Mouse (Mus musculus) gastrocnemius, adult 2 months (tissue): Measurements from ENCODE around the gene Ubox5. TPM values are rescaled to one million over a fixed set of nuclear protein-coding genes. Genes with fewer than 3 reads are reported as not detected.

Source experiments
- DNase-seq: peaks from one replicate; pipeline ENCODE4 v3.0.0; 2022
- H3K27ac ChIP-seq: fragments of 200-600 bp; 2 replicates; pipeline ENCODE4 v1.8.1; 2022; ENCODE audit warnings: mild to moderate bottlenecking
- H3K4me3 ChIP-seq: fragments of 200-600 bp; 2 replicates; pipeline ENCODE4 v1.8.1; 2022; ENCODE audit warnings: mild to moderate bottlenecking, moderate library complexity
- CTCF ChIP-seq: fragments of 200-600 bp; IDR thresholded peaks from 2 replicates; pipeline ENCODE4 v1.8.1; 2022; ENCODE audit warnings: antibody characterized with exemption, mild to moderate bottlenecking, moderate library complexity
- intact Hi-C: fragments of 180-260 bp; cut with DNase I; formaldehyde crosslinking; loops from one replicate; pipeline ENCODE4 v1.15.1; 2025
- total RNA-seq, 2 experiments: library from RNA; stranded (reverse); gene quantifications; 2 replicates each; pipeline ENCODE4 v1.2.3; 2021

Gene Ubox5
- total RNA-seq, 2 experiments from 2014 or later = 4.9 to 5.0 TPM

DNA sequence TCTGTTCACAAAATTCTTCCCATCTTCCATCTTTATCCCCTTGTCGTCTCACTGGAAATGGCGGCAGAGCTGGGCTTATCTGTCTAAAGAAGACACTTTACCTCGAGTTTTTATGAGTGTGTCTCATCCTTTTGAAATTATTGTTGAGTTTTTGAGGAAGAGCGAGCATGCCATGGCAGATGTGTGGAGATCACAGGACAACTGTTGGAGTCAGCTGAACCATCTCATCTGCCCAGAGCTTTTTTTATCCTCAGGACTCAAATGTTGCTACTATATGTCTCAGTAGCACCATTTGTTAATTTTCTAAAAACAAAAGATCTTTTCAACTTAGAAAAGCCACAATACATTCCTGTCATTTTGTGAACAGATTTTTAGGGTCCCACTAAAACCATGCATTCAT, 15.4 kb upstream of the Ubox5 start:
- intact Hi-C loops = no loop called here
- H3K27ac ChIP-seq = no peak overlapping the region
- no peak overlapping the region for H3K4me3 ChIP-seq
- TF ChIP-seq CTCF = no peak
- DNase-seq = no peak

DNA sequence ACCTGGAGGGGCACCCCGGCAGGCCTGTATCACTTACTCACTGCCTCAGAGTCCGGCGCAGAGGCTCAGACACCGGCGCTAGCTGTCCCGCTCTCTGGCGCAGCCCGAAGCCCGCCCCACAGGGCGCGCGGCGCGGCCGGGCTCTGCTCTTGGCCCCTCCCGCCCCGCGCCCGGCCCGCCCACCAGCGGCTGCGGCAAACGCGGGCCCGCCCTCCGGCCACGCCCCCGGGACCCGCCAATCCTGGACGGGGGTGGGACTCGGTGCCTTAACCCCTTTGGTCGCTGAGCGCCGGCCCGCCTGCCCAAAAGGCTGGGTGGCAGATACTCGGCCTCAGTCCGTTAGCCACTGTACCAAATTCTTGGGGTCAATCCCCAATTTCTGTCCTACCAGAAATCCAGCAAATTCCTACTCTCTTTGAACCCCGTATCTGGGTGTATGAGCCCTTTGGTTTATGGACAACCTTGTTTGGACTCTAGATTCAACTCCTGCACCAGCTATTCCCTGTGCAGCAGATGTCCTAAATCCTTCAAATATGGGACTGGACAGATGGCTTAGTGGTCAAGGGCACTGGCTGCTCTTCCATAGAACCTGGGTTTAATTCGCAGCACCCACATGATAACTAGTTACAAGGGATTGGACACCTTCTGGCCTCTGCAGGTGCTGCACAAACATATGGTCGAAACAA, 13.0 kb upstream of the Ubox5 start, which contains the start of gene Lzts3:
Gene Lzts3, minus strand, starts transcription at position 120 of the 686 bp plus-strand sequence.
- H3K4me3 ChIP-seq = peak within 1 kb of the TSS; percentile 88
- no peak for TF ChIP-seq CTCF
- peak within 1 kb of the TSS; percentile 86 for H3K27ac ChIP-seq
- intact Hi-C loops = no loop called here
- peak; percentile 98 for DNase-seq

DNA sequence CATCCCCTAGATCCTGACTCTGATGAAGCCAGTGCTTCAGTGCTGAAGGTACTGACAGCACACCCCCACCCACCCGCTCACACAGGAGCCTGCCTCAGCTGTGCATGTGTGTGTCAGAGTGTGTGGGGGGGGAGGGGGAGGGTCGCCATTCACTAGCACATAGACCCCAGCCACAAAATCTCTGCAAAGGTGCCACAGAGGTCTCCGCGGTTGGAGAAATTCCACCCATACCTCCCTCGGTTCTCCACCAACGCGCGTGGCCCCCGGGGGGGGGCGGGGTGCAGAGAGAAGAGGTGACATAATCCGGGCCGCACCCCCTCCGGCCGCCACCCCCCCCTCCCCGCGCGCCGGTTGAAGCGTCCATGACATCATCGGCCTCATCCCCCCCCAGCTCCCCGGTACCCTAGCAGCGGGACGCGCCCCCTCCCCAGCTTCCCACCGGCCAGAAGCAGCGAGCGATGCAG, 12.4 kb upstream of the Ubox5 start:
- TF ChIP-seq CTCF = no peak
- DNase-seq = no peak
- Histone ChIP-seq H3K27ac (peak overlapping the region; percentile 86), H3K4me3 (peak overlapping the region; percentile 88)
- intact Hi-C loops = no loop called here

DNA sequence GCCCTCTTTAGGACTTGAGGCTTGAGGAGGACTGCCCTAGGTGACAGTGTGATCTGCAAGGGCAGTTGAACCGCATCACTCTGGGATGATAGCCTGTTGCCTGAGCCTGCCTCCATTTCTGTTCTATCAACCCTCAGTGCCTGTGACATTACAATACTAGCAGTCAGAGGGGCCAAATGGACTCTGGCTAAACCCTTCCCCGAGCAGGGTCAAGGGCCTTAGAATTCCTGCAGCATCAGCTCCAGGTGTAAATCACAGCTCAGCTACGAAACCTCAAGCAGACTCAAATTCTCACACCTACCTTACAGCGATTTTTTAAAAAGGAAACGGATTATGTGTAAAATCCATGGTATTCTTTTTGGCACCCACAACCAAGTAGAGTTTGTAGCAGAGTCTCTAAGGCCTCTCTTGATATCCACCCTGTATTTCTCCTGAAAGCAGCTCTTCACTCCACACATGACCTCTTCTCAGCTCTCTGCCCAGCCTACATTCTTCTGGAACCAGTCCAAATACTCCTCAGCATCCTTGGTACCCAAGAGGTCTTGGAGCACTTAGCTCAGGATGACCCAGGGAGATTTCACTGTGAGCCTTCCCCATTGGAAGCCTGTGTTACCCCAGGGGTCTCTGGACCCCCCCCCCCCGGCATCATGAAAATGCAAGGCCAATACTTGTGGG, 11.7 kb upstream of the Ubox5 start:
- TF ChIP-seq CTCF = no peak
- H3K4me3 ChIP-seq = peak overlapping the region; percentile 88
- intact Hi-C loops = no loop called here
- H3K27ac ChIP-seq = 0 out of 2 replicates have a peak overlapping the region, but pooled peaks have one; percentile 86
- DNase-seq = no peak

DNA sequence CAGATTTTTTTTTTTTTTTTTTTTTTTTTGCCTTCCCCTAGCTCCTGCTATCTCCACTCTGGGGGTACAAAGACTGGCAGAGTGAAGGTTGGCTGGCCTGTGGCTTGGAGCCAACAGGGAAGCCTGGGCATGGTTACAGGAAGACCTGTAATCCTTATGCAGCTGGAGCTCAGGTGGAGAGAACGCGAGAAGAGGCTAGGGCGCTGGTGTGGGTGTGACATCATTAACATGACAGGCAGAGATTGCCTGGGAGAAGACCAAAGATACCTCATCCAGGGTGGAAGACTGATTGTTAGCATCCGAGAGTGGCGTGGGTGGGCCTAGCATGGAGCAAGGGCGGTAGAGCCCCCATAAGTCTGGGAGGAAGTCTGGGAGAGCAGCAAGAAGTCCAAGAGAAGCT, 9.4 kb upstream of the Ubox5 start:
- no peak for DNase-seq
- TF ChIP-seq CTCF = no peak
- Histone ChIP-seq H3K27ac (no peak overlapping the region), H3K4me3 (no peak overlapping the region)
- intact Hi-C loops = no loop called here

DNA sequence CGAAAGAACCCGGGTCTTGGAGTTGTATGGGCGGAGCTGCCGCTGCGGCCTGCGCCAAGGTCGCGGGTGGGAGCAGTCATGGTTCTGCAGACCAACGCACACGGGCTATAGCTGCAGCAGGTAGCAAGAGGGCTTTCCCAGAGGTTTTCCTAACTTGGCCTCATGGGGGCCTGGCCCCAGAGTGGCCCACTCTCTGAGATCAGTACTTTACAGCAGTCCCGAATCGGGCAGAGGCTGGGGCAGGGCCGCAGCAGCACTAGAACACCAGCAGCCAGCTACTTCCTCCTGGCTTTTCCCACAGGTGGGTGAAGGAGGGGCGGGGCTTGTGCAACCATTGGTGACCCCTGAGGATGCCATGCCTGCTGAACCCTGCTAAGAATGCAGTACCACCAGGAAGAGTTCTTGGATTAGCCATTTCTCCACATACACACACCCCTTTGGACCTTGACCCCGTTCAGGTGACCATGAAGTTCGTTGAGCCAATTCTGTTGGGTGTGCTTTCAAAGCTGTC, 8.3 kb upstream of the Ubox5 start:
- no peak for TF ChIP-seq CTCF
- DNase-seq = no peak
- intact Hi-C loops = no loop called here
- H3K27ac ChIP-seq = no peak overlapping the region
- H3K4me3 ChIP-seq = no peak overlapping the region

DNA sequence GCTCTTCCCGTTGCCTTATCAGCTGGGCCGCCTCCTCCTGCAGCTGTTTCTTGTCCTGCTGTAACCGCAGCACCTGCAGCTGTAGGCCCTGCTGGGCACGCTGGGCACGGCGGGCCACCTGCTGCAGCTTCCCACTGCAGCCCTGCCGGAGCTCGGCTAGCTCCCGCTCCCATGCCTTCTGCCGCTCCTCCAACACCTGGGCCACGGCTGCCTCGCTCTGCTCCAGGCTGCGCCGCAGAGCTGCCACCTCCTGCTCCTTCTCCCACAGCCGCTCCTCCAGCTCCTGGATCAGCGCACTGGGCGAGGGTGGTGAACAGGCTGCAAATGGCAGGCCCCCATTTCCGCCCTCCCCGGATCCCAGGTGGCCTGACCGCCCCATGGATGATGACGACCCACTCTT, 6.0 kb upstream of the Ubox5 start:
- no peak for TF ChIP-seq CTCF
- no peak for DNase-seq
- Histone ChIP-seq H3K4me3 (no peak overlapping the region), H3K27ac (no peak overlapping the region)
- intact Hi-C loops = no loop called here

DNA sequence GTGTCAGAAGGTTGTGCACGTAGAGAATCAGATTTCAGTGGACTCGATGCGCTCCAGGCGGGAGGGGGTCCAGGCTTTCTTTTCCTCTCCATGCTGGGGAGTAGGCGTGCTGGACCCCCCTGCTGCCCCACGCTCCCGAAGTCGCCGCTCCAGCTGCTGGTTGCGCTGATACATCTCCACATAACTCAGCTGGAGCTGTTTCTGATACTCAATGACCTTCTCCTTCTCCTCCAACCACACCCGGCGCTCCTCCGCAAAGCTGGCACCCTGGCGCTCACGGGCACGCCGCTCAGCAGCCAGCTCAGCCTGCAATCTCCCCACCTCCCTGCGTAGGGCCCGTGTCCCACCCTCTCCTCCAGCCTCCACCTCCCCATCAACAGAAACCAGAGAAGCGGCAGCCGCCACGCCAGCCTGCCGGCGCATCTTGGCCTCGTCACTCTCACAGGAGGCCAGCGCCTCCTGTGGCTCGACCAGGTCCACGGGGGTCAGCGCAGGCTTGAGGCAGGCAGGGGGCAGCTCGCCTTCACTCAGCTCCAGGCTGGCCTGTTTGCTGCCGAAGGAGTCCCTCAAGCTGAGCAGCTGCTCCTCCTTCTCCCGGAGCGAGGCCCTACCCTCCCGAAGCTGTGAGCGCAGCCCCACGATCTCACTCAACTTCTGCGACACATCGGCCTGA, 5.0 kb upstream of the Ubox5 start:
- Histone ChIP-seq H3K27ac (no peak overlapping the region), H3K4me3 (peak overlapping the region; percentile 64)
- peak; percentile 16; the same call in 1 of the 2 replicates for TF ChIP-seq CTCF
- DNase-seq = peak; percentile 41
- intact Hi-C loops = no loop called here

DNA sequence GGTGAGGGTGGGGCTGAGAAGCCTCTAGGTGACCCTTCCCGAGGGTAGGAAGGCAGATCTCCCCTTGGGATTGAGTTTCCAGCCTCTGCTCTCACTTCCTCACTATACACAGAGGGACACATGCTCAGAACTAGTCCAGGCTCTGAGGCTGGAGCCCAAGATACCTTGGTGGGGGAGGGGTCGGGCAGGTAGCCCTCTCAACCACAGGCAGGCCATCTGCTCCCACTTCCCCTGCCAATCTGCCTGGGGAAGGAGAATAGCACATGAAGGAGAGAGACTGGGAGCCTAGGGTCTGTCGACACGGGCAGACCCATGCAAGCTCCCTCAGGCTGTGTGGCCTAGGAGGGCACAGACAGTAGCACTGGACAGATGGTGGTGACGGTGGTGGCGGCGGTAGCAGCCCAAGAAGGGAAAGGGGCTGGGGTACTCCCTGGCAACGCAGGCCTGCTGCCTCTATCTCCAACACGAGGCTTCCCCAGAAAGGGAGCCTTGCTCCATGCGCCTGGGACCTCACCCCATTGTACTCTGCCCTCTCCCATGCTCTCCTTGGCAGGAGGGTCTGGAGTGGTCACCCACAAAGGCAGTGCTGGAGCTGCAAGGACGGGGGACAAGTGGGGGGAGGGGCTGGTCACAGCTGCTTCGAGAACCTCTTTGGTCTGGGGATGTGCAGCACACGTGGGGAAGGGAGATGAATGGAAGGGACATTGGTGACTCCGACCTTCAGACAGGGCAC, 4.3 kb upstream of the Ubox5 start:
- peak overlapping the region; percentile 64 for H3K4me3 ChIP-seq
- H3K27ac ChIP-seq = no peak overlapping the region
- no peak for DNase-seq
- intact Hi-C loops = no loop called here
- no peak for TF ChIP-seq CTCF

DNA sequence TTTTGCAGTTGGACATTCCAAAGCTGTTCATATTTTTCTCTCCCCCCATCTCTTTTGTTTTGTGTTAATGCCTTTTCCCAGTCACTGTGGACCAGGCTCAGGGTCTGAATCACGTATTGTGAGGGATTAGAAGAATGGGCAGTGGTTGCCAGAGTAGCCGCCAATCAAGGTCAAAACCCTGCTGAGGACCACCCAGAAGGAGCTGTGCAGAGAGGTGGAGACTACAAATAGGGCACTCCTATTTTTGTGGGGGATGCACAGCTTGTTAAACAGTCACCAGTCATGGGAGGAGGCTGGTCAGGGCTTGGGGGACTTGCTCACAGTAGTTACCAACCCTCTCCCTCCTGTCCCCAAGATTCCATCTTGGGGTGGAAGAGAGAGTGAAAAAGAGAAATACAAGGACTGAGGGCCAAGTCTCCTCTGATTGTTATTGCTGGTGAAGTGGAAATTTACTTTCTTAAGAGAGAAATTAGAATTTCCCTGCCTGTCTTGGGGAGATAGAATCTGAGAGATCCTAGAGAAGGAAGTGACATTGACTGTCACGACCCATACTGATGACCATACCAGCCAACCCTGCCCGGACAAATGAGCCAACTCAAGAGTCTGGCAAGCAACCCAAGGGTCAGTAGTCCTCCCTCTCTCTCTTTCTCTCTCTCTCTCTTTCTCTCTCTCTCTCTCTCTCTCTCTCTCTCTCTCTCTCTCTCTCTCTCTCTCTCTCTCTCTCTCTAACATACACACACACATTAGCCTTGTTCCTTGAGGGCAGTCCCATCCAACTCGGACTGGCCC, 3.2 kb upstream of the Ubox5 start:
- Histone ChIP-seq H3K4me3 (no peak overlapping the region), H3K27ac (no peak overlapping the region)
- DNase-seq = no peak
- no peak for TF ChIP-seq CTCF
- intact Hi-C loops = no loop called here

DNA sequence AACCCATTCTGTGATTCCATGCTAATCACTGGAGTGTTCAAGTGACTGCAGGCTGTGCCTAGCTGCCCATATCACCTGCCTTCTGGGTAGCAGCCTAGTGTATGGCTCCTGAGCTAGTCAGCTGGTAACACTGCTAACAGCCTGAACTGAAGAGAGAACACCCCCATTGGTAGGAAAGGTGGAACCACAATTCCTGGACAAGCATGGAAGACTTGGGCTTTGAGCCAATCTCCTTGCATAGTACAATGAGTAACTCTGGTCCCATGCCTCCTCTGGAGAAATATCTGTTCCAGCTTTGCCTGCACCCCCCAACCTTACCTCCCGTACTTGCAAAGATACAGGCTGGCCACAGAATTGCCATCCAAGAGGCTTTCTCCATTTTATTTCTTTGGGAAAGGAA, 2.6 kb upstream of the Ubox5 start:
- no peak overlapping the region for H3K27ac ChIP-seq
- intact Hi-C loops = no loop called here
- no peak for DNase-seq
- no peak overlapping the region for H3K4me3 ChIP-seq
- no peak for TF ChIP-seq CTCF
